Mouse (Mus musculus): ENCODE data around the gene Kif1a.

- TF ChIP-seq GATA1 (IDR thresholded peaks at IDR 0.05; ENCODE audit: borderline replicate concordance, low read length) (no peak), FLI1 (IDR thresholded peaks at IDR 0.05; ENCODE audit: low read length) (no peak)
Observed at GRCm38 (mm10) chr1:93142871-93143270, 41.1 kb upstream of the Kif1a start.

Data from megakaryocyte, embryonic 14.5 days (primary cell).